24 mouse cellular contexts compared by ENCODE assay signal in the genomic region with DNA sequence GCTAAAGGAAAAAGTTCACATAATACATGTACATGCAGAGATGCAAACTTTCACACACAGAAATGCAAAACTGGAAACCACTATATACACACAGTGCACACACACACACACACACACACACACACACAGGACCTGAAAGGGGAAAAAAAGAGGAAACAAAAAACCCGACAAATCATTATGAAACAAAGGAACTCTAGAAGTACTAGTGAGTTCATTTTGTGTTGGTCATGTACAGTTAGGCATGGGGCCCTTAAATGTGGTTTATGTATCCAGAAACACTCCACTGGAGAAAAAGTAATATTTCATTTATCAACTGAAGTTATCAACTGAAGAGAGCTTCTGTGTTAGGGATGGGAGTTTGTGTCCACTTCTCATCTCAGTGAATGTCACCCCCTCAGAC. TPM values are rescaled to one million over a fixed set of nuclear protein-coding genes. Genes with fewer than 3 reads are reported as not detected.
"Had no signal": no experiment of that assay in that cellular context is flagged by ENCODE, and none has a peak within 500 bp of the region (broad histone marks: within the 10 kb centered on the region; RNA-seq: fewer than 3 reads in every experiment).

No protein-coding gene starts in this region.

- H3K36me3 ChIP-seq: lung, embryonic 15.5 days; midbrain, embryonic 10.5 days; midbrain, embryonic 12.5 days; neural tube, embryonic 13.5 days; neural tube, embryonic 15.5 days; stomach, embryonic 15.5 days had no signal

- H3K9me3 ChIP-seq: lung, embryonic 15.5 days; midbrain, embryonic 10.5 days; midbrain, embryonic 12.5 days; neural tube, embryonic 13.5 days; neural tube, embryonic 15.5 days; stomach, embryonic 15.5 days had no signal

- H3K9ac ChIP-seq: liver, postnatal 0 days; lung, embryonic 15.5 days; midbrain, embryonic 12.5 days; neural tube, embryonic 13.5 days; neural tube, embryonic 15.5 days; stomach, embryonic 15.5 days had no signal

- ATAC-seq: liver, postnatal 0 days; lung, postnatal 0 days; midbrain, embryonic 16.5 days had no signal

- H3K4me3 ChIP-seq: lung, embryonic 15.5 days; midbrain, embryonic 10.5 days; midbrain, embryonic 12.5 days; myocyte; neural tube, embryonic 13.5 days; neural tube, embryonic 15.5 days; stomach, embryonic 15.5 days had no signal

- H3K27ac ChIP-seq: lung, embryonic 15.5 days; macrophage; midbrain, embryonic 10.5 days; midbrain, embryonic 12.5 days; neural tube, embryonic 13.5 days; neural tube, embryonic 15.5 days; stomach, embryonic 15.5 days; stomach, postnatal 0 days had no signal

- H3K27me3 ChIP-seq: lung, embryonic 15.5 days; midbrain, embryonic 12.5 days; neural tube, embryonic 13.5 days; neural tube, embryonic 15.5 days; stomach, embryonic 15.5 days had no signal

- H3K4me1 ChIP-seq: lung, embryonic 15.5 days; midbrain, embryonic 10.5 days; midbrain, embryonic 12.5 days; neural tube, embryonic 13.5 days; neural tube, embryonic 15.5 days; stomach, embryonic 15.5 days had no signal

- H3K4me2 ChIP-seq: lung, embryonic 15.5 days; midbrain, embryonic 12.5 days; neural tube, embryonic 13.5 days; neural tube, embryonic 15.5 days; stomach, embryonic 15.5 days had no signal

- DNase-seq: liver, postnatal 0 days; lung, adult 2 months; lung, postnatal 14 days; lung, postnatal 36 days; midbrain, embryonic 14.5 days; right cerebral cortex, postnatal 14 days; thymus, adult 2 months; thymus, postnatal 25 days; thymus, postnatal 4 days had no signal

RNA-seq across cellular contexts. Expression of a gene that starts 10.2 kb away (rescaled TPM):
- total RNA-seq: megakaryocyte, adult 5-6 weeks; megakaryocyte-erythroid progenitor cell, adult 5-6 weeks had no signal
- polyA plus RNA-seq: liver, postnatal 0 days; macrophage; spleen, adult 2 months; testis, adult 2 months had no signal
